Mouse (Mus musculus): ENCODE results near the gene Eef1akmt3. TPM values are rescaled to one million over a fixed set of nuclear protein-coding genes. Genes with fewer than 3 reads are reported as not detected.
"Not testable (repeated sequence)": the region's sequence is repeated elsewhere in the genome, so short reads cannot be mapped to it uniquely, and the experiment has no call there.

The Eef1akmt3 gene
- polyA plus RNA-seq, 1 experiment from 2014 or later: 0.23 TPM

- no peak overlapping the region for H3K27ac ChIP-seq
- peaks cover 36% of the 10 kb centered on the region for H3K4me1 ChIP-seq
- no peak for DNase-seq (ENCODE audit: low spot score)
- peaks cover 38% of the 10 kb centered on the region for H3K36me3 ChIP-seq
- H3K9me3 ChIP-seq: no peaks in the 10 kb centered on the region
- H3K27me3 ChIP-seq (ENCODE audit: insufficient read depth, poor library complexity, severe bottlenecking): peaks cover 6% of the 10 kb centered on the region
- no peak overlapping the region for H3K4me3 ChIP-seq
- WGBS: 92% methylated on average over 14 of the region's 14 CpGs
These were observed 25.3 kb upstream of the Eef1akmt3 start for GRCm38 (mm10) chr10:127066519-127067018.

DNA sequence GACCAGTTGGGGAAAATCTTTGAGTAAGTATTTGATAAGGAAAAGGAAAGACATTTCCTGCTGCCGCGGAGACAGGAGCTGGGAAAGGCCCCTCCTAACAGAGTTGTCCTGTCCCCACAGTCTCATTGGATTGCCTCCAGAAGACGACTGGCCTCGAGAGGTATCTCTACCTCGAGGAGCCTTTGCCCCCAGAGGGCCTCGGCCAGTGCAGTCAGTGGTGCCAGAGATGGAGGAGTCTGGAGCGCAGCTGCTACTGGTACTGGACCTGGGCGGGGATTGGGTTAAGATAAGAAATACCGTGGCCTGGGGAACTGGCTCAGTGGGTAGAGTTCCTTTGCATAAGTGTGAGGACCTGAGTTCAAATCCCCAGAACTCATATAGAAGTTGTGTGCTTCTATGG is 24.7 kb upstream of the Eef1akmt3 start:
- no peak overlapping the region for H3K4me3 ChIP-seq
- 61% methylated on average over 9 of the region's 9 CpGs for WGBS
- no peaks in the 10 kb centered on the region for H3K9me3 ChIP-seq
- peaks cover 12% of the 10 kb centered on the region for H3K27me3 ChIP-seq (ENCODE audit: insufficient read depth, poor library complexity, severe bottlenecking)
- peaks cover 31% of the 10 kb centered on the region for H3K4me1 ChIP-seq
- no peak overlapping the region for H3K27ac ChIP-seq
- H3K36me3 ChIP-seq: peaks cover 38% of the 10 kb centered on the region
- no peak for DNase-seq (ENCODE audit: low spot score)

- Histone ChIP-seq H3K27ac (peak overlapping the region; percentile 98), H3K4me3 (peak overlapping the region; percentile 92), H3K4me1 (peaks cover 37% of the 10 kb centered on the region), H3K9me3 (no peaks in the 10 kb centered on the region), H3K27me3 (ENCODE audit: insufficient read depth, poor library complexity, severe bottlenecking) (peaks cover 30% of the 10 kb centered on the region), H3K36me3 (peaks cover 38% of the 10 kb centered on the region)
- 14% methylated on average over 37 of the region's 37 CpGs for WGBS
- DNase-seq (ENCODE audit: low spot score): no peak
These were observed 22.9 kb upstream of the Eef1akmt3 start for GRCm38 (mm10) chr10:127063913-127064870.

GRCm38 (mm10) chr10:127063239-127063872 is 22.0 kb upstream of the Eef1akmt3 start, which contains the start of gene Cdk4:
Cdk4 (plus strand) TSS chr10:127063534.
- H3K4me3 ChIP-seq: peak within 1 kb of the TSS; percentile 92
- WGBS: under 1% methylated on average over 45 of the region's 46 CpGs
- peaks cover 37% of the 10 kb centered on the region for H3K4me1 ChIP-seq
- peak; percentile 100 for DNase-seq (ENCODE audit: low spot score)
- H3K27me3 ChIP-seq (ENCODE audit: insufficient read depth, poor library complexity, severe bottlenecking): peaks cover 38% of the 10 kb centered on the region
- peaks cover 37% of the 10 kb centered on the region for H3K36me3 ChIP-seq
- H3K9me3 ChIP-seq: no peaks in the 10 kb centered on the region
- H3K27ac ChIP-seq: peak within 1 kb of the TSS; percentile 98

DNA sequence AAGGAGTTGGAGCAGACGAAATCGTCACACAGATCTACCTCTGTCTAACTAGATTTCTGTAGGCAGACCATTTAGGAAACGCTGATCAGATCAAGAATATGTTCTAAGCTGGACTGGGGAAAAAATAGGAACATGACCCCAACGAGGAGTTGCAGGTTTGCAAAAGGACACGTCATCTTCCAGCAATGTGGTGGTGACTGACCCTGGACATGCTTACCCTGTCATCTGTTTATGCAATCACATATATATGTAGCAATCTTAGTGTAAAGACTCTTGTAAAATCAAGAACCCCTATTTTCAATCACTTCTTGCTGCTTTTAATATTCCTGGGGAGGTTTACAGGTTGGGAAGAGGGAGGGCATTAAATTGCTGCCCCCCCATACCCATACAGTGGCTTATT is 21.2 kb upstream of the Eef1akmt3 start:
- WGBS: 72% methylated on average over 5 of the region's 5 CpGs
- H3K27ac ChIP-seq: no peak overlapping the region

DNA sequence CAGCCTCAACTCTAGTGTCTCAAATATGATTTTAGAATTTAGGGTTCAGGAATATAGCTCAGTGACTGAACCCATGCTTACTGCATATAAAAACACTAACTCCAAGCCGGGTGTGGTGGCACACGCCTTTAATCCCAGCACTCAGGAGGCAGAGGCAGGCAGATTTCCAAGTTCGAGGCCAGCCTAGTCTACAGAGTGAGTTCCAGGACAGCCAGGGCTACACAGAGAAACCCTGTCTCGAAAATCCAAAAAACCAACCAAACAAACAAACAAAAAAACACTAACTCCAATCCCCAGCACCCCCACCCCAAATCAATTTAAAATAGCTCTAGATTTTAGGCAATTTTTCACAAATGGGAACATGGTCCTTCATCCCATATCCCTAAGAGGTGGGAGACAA is 20.8 kb upstream of the Eef1akmt3 start:
- not testable (repeated sequence) for H3K27ac ChIP-seq; H3K9me3 ChIP-seq; H3K4me3 ChIP-seq; DNase-seq (ENCODE audit: low spot score)
- Histone ChIP-seq H3K4me1 (peaks cover 37% of the 10 kb centered on the region), H3K36me3 (peaks cover 30% of the 10 kb centered on the region), H3K27me3 (ENCODE audit: insufficient read depth, poor library complexity, severe bottlenecking) (peaks cover 50% of the 10 kb centered on the region)
- 81% methylated on average over 4 of the region's 4 CpGs for WGBS

More for the DNA sequence above, 21.2 kb upstream of the Eef1akmt3 start:
- H3K9me3 ChIP-seq: no peaks in the 10 kb centered on the region
- 0 out of 2 replicates have a peak overlapping the region, but pooled peaks have one; percentile 92 for H3K4me3 ChIP-seq
- DNase-seq (ENCODE audit: low spot score): no peak
- H3K27me3 ChIP-seq (ENCODE audit: insufficient read depth, poor library complexity, severe bottlenecking): peaks cover 46% of the 10 kb centered on the region
- peaks cover 37% of the 10 kb centered on the region for H3K4me1 ChIP-seq
- H3K36me3 ChIP-seq: peaks cover 29% of the 10 kb centered on the region

DNA sequence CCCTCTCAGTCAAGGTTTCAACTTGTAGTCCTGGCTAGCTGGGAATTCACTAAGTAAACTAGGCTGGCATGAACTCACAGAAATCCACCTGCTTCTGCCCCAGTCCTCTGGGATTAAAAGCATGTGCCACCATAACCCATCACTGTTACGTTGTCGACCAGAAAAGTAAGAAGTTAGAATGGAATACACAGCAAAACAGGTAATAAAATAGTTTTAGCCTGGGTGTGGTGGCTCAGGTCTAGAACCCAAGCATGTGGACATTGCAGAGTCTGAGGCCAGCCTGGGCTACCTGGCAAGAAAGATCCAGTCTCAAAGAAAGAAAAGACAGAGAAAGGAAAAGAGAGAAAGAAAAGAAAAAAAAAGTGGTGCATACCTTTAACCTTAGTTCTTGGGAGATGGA is 20.2 kb upstream of the Eef1akmt3 start:
- Histone ChIP-seq H3K27ac (no peak overlapping the region), H3K4me3 (no peak overlapping the region), H3K4me1 (peaks cover 37% of the 10 kb centered on the region), H3K36me3 (peaks cover 27% of the 10 kb centered on the region), H3K9me3 (no peaks in the 10 kb centered on the region), H3K27me3 (ENCODE audit: insufficient read depth, poor library complexity, severe bottlenecking) (peaks cover 54% of the 10 kb centered on the region)
- no peak for DNase-seq (ENCODE audit: low spot score)
- 69% methylated on average over 2 of the region's 2 CpGs for WGBS

GRCm38 (mm10) chr10:127061085-127061484 is 19.8 kb upstream of the Eef1akmt3 start:
- Histone ChIP-seq H3K4me3 (no peak overlapping the region), H3K4me1 (peaks cover 37% of the 10 kb centered on the region), H3K27me3 (ENCODE audit: insufficient read depth, poor library complexity, severe bottlenecking) (peaks cover 58% of the 10 kb centered on the region), H3K36me3 (peaks cover 27% of the 10 kb centered on the region), H3K27ac (no peak overlapping the region), H3K9me3 (no peaks in the 10 kb centered on the region)
- no peak for DNase-seq (ENCODE audit: low spot score)
- 48% methylated on average over 5 of the region's 5 CpGs for WGBS

- peaks cover 23% of the 10 kb centered on the region for H3K36me3 ChIP-seq
- H3K4me1 ChIP-seq: peaks cover 32% of the 10 kb centered on the region
- peaks cover 65% of the 10 kb centered on the region for H3K27me3 ChIP-seq (ENCODE audit: insufficient read depth, poor library complexity, severe bottlenecking)
- DNase-seq (ENCODE audit: low spot score): peak; percentile 85
- H3K9me3 ChIP-seq: no peaks in the 10 kb centered on the region
- H3K27ac ChIP-seq: peak within 1 kb of the TSS; percentile 84
- H3K4me3 ChIP-seq: peak within 1 kb of the TSS; percentile 82
- whole genome bisulfite sequencing: 1% methylated on average over 61 of the region's 72 CpGs
These were observed 18.9 kb upstream of the Eef1akmt3 start, which contains the start of gene March9 for GRCm38 (mm10) chr10:127059968-127060916. March9 (minus strand) TSS chr10:127060184.

GRCm38 (mm10) chr10:127059174-127059967 is 18.1 kb upstream of the Eef1akmt3 start:
- no peak for DNase-seq (ENCODE audit: low spot score)
- Histone ChIP-seq H3K36me3 (peaks cover 17% of the 10 kb centered on the region), H3K27me3 (ENCODE audit: insufficient read depth, poor library complexity, severe bottlenecking) (peaks cover 73% of the 10 kb centered on the region), H3K27ac (peak overlapping the region; percentile 84), H3K4me1 (peaks cover 23% of the 10 kb centered on the region), H3K9me3 (no peaks in the 10 kb centered on the region), H3K4me3 (peak overlapping the region; percentile 82)
- WGBS: under 1% methylated on average over 67 of the region's 92 CpGs

DNA sequence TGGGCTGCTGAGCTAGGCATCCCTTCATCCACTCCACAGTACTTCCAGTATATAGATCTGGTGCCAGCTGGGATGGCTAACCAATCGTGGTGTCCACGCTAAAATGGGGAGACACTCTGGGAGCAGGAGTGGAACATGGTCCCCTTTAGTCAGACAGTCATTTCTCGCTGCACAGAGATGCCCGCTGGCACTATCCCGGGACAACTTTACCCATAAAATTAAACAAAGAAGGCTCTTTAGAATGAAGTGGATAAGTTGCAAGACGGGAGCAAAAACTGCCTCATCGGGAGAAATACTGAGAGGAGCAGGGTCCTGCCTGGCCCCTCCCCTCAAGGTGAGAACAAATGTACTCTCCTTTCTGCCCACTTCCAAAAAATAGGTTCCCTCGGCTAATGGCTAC is 17.4 kb upstream of the Eef1akmt3 start:
- Histone ChIP-seq H3K9me3 (no peaks in the 10 kb centered on the region), H3K36me3 (peaks cover 17% of the 10 kb centered on the region), H3K27me3 (ENCODE audit: insufficient read depth, poor library complexity, severe bottlenecking) (peaks cover 80% of the 10 kb centered on the region), H3K4me1 (peaks cover 21% of the 10 kb centered on the region), H3K27ac (no peak overlapping the region), H3K4me3 (peak overlapping the region; percentile 82)
- DNase-seq (ENCODE audit: low spot score): no peak
- WGBS: 12% methylated on average over 8 of the region's 8 CpGs

Measured in heart, embryonic 10.5 days (tissue).